Mouse (Mus musculus) testis, postnatal 10 days (tissue): Measurements from ENCODE around the gene Ttbk2.

Source experiments
- DNase-seq: peaks from one replicate; pipeline ENCODE4 v3.0.0; 2021; ENCODE audit warnings: low spot score

The Ttbk2 gene

GRCm38 (mm10) chr2:120850424-120851082, at the start of gene Ttbk2:
Gene Ttbk2 (minus strand): TSS chr2:120850604.
- peak; percentile 97 for DNase-seq

GRCm38 (mm10) chr2:120896361-120896760, 46.0 kb upstream of the Ttbk2 start:
- no peak for DNase-seq

DNA sequence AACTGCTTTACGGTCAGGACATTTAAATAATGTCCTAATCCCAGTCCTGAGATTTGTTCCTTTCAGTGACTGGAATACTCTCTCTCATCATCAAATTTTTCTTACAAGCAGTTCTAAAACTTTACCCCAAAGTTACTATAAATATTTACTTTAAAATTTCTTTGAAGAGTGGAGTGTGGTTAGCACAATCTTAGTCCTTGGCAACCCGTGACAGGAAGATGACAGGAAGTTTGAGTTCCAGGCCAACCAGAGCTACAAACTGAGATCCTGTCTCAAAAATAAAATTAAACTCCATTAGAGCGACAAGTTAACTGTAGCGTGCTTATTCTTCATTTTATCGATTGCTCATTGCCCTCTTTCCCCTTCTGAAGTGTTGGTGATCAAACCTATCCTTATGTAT, 37.2 kb upstream of the Ttbk2 start:
- DNase-seq, result no peak

GRCm38 (mm10) chr2:120873192-120873591, 22.8 kb upstream of the Ttbk2 start:
- no peak for DNase-seq

GRCm38 (mm10) chr2:120871447-120872336, 21.3 kb upstream of the Ttbk2 start:
- no peak for DNase-seq

DNA sequence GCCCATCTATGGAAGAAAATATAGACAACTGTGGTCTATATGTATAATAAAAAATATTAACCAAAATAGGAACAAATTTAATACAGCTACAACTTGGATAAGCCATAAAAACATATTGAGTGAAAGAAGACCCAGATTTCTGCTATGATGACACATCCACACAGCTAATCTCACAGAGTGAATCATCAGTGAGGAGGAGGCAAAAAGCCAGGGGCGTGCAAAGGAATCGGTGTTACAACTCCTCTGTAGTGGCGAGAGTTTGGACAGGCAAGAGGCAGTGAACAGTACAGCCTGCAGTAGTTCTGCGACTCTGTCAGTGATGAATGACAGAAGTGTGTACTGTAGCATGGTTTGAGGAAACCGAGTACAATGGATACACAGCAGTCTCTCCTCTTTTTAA, 16.9 kb upstream of the Ttbk2 start:
- no peak for DNase-seq

GRCm38 (mm10) chr2:120866561-120866960, 16.2 kb upstream of the Ttbk2 start:
- DNase-seq, result peak; percentile 68

DNA sequence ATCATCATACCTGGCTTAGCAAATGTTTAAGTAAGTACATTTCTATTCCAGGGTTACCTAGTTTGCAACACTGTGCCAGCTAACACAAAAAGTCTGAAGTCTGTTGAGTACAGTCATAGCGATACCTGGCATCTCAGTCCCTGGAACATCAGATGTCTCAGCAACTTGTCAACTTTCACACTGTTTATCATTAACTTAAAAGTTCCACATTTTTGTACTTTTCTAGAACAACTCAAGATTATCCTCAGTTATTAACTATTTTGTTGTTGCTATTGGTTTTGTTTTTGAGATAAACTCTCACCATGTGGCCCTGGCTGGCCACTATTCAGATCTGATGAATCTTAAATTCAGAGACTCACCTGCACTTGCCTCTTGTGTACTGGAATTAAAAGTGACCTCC, 13.0 kb upstream of the Ttbk2 start:
- no peak for DNase-seq

DNA sequence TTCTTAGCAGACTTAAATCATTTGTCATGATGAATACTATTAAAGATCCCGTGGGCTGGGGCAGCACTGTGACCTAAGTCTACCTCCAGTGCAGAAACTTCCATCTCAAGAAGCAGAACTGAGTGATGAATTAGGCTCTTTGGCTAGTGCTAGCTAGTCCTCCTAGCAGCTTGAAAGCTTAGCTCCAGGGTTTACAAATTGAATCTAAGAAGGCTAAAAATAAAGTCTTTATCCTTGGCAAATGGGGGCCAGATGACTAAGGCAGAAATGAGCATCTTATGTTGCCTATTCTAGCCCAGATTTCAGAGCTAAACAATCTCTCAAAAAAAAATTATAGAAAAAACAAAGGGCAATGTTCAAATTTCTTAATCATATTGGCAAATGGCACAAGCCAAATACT, 10.3 kb upstream of the Ttbk2 start:
- no peak for DNase-seq

DNA sequence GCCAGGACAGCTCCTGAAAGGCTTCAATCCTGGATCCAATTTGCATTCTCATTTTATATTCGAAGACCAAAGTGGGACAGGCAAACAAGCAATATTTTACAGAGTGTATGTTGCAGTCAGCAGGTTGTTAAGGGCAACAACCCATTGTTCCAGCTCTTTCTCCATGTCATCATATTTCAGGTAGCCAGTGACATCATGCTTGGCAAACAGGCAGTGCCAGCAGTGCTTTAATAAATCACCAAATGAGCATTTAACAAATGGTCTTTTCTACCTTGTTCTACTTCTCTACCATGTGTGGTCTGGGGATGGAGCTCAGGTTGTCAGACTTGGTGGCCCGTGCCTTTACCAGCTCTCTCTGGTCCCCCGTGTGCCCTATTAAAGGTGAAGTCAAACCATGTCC, 7.7 kb upstream of the Ttbk2 start:
- no peak for DNase-seq

DNA sequence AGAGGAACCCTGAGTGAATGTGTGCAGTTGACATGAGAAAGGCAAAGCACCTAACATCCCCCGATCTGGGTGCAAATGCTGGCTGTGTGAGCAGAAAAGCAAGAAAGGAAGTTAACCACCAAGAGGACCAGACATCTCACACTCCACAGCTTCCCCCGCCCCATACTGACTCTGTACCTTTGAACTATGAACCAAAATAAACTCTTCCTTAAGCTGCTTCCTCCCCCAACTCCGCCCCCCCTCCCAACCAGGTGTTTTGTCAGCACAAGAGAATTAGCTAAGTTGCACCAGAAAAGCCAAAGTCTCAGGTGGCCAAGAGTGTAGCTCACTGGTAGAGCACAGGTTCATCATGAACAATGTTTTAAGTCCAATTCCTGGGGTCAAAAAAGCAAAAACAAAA, 2.7 kb upstream of the Ttbk2 start:
- no peak for DNase-seq

- DNase-seq, result no peak
These were observed 2.2 kb upstream of the Ttbk2 start for GRCm38 (mm10) chr2:120852626-120853025.

DNA sequence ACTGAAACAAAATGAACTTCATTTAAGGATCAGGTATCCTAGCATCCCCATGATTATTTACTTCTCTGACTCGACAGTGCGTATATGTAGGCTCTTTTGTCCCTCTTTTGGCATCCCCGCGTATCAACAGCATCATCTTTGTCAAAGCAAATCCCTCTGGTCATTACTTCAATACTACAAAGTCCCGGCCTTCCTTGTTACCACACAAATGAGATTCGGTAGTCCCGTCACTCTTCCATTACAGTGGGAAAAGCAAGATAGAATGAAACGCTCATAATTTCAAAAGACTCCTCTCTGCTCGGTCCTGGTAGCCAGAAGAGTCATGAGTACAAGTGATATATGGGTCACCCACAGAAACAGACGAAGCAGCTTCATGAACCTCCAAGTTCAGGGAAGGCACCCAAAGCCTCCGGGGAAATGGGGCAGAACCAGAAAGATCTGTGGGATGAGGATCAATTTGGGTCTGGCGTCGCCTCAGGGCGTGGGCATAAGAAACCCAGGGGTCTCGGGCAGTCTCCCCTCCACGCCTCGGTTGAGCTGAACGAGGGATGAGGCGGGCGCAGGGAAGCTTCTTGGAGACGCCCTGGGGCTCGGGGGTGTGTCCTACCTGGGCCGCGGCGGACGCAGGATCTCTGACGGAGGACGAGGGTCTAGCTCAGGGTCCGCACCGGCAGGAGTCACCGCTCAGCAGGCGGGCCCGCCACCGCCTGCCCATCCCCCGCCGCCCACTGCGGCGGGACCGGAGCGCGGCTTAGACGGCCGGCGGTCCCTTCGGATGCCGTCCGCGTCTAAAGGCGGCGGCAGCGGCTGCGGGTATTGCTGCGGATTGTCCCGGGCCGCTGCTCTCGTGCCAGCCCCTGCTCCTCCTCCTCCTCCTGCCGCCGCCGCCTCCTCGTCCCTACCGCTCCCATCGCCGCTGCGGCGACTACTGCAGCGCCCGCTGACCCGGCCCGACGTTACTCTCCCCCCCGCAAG, 668 bp downstream of the Ttbk2 start, which contains the start of gene Cdan1:
Cdan1 (minus strand) TSS at position 680 of the 975 bp plus-strand sequence.
- peak; percentile 71 for DNase-seq

DNA sequence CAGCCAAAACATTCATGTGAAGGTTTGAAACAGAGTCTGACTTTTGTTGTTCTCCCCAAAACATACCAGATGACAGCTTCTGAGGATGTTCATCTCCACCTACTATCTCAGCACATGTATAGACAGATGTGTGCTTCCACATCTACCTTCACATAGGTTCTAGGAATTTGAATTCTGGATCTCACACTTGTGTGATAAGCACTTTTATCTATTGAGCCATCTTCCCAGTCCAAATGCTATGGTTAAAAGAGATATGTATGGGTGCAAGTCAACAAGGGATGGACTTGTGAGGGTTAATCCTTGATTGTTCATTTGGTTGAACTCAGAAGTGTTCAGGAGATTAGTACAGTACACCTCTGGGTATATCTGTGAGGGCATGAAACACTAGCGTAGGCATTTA, 5.1 kb downstream of the Ttbk2 start:
- no peak for DNase-seq

DNA sequence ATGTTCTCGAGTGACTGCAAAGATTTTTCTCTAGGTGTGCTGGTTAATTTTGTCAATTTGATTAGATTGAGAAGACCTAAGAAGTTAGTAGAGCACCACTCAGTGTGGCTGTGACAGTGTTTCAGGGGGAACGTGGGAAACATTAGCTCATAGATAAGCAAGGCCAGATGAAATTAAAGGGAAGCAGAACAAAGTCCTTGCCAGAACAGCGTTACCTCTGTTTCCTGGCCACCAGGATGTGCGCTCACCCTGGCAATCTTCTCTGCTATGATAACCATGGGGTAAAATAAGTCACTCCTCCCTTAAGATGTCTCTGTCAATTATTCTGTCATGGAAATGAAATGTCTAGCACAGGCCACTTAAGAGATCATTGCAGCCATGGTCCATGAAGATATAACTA, 6.4 kb downstream of the Ttbk2 start:
- no peak for DNase-seq

- no peak for DNase-seq
These were observed 9.2 kb downstream of the Ttbk2 start for GRCm38 (mm10) chr2:120841211-120841610.

- DNase-seq, result no peak
These were observed 15.2 kb downstream of the Ttbk2 start for GRCm38 (mm10) chr2:120835167-120835566.

GRCm38 (mm10) chr2:120826936-120827638, 23.3 kb downstream of the Ttbk2 start:
- DNase-seq, result no peak

- no peak for DNase-seq
These were observed 80.0 kb downstream of the Ttbk2 start for GRCm38 (mm10) chr2:120770265-120770935.

- DNase-seq, result no peak
These were observed 88.5 kb downstream of the Ttbk2 start for GRCm38 (mm10) chr2:120761922-120762321.

DNA sequence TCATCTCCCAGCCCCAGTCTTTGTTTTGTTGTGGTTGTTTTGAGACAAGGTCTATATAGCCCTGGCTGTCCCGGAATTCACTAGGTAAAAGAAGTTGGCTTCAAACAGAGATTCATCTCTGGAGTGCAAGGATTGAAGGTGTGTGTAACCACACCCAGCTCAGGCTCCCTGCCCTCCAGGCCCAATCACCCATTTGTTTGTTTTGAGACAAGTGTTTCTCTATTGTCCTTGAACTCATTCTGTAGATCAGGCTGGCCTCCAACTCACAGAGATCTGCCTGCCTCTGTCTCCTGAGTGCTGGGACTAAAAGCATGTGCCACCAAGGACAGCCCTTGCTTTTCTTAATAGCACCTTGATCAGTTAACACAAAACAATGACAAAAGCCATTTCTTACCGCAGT, 102.4 kb downstream of the Ttbk2 start:
- no peak for DNase-seq
